Mouse (Mus musculus): ENCODE results near the gene Zc2hc1b. TPM values are rescaled to one million over a fixed set of nuclear protein-coding genes. Genes with fewer than 3 reads are reported as not detected.

The Zc2hc1b gene
- polyA plus RNA-seq, 1 experiment from 2014 or later: not detected

DNA sequence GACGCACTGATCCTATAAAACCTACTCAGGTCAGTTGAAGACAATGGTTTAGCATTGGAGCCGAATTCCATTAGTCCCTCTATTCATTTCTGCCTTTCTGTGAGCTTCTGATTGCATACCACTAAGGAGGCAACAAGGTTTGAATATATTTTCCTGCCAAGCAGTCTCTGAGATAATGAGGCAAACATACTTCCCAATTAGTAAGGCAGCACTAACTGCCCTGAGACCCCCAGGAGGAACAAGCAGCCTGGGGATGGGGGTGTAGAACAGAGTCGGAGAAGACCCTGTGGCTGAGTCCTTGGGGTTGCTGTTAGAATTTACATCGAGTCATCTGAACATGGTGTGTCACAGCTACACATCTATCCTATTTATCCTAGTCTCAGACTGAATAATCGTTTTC, 22.4 kb downstream of the Zc2hc1b start:
- Histone ChIP-seq H3K4me2 (ENCODE audit: low read depth, low read length) (no peak overlapping the region), H3K27me3 (ENCODE audit: control insufficient read depth, insufficient read depth, low read depth, low read length) (no peaks in the 10 kb centered on the region), H3K9me3 (ENCODE audit: control insufficient read depth, low read length) (no peaks in the 10 kb centered on the region), H3K4me1 (replicated peaks; ENCODE audit: control insufficient read depth, insufficient read depth, low read length) (no peaks in the 10 kb centered on the region; the same call in 1 of the 2 replicates), H3K27ac (ENCODE audit: low read length) (no peak overlapping the region), H3K4me3 (ENCODE audit: low read length) (no peak overlapping the region), H3K36me3 (ENCODE audit: control insufficient read depth, insufficient read depth, low read length) (no peaks in the 10 kb centered on the region), H3K9ac (ENCODE audit: low read length) (no peak overlapping the region)
- 82% methylated on average over 5 of the region's 5 CpGs for WGBS
- ATAC-seq (ENCODE audit: low read depth): no peak

DNA sequence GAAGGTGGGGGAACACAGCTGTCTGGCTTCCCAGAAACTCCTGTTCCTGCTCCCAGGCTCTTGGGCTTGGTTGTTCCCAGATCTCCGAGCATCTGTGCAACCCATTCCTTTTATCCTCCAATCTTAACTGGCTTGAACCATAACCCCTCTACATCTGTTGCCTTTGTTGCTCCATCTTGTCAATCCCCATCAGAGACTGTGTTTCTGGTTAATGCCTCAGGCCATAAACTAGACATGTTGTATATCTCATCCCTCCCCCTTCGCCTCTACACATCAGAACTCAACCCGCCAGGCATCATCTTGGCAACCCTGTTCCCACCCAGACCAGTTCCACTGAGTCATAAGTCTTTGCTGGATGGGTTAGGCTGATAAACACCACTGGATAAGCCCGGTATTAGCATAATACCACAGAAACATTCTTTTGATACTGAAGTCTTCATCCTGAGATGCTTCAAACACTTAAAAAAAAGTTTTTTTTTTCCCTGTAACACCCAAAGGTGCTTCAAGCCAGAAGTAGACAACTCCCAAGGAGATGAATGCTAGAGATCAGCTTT, 24.9 kb downstream of the Zc2hc1b start:
- no peak for ATAC-seq (ENCODE audit: low read depth)
- H3K4me3 ChIP-seq (ENCODE audit: low read length): no peak overlapping the region
- no peaks in the 10 kb centered on the region for H3K36me3 ChIP-seq (ENCODE audit: control insufficient read depth, insufficient read depth, low read length)
- H3K4me1 ChIP-seq (replicated peaks; ENCODE audit: control insufficient read depth, insufficient read depth, low read length): no peaks in the 10 kb centered on the region; the same call in 1 of the 2 replicates
- 87% methylated on average over 4 of the region's 4 CpGs for WGBS
- H3K9me3 ChIP-seq (ENCODE audit: control insufficient read depth, low read length): no peaks in the 10 kb centered on the region
- H3K9ac ChIP-seq (ENCODE audit: low read length): no peak overlapping the region
- H3K27me3 ChIP-seq (ENCODE audit: control insufficient read depth, insufficient read depth, low read depth, low read length): no peaks in the 10 kb centered on the region
- H3K27ac ChIP-seq (ENCODE audit: low read length): no peak overlapping the region
- H3K4me2 ChIP-seq (ENCODE audit: low read depth, low read length): no peak overlapping the region

DNA sequence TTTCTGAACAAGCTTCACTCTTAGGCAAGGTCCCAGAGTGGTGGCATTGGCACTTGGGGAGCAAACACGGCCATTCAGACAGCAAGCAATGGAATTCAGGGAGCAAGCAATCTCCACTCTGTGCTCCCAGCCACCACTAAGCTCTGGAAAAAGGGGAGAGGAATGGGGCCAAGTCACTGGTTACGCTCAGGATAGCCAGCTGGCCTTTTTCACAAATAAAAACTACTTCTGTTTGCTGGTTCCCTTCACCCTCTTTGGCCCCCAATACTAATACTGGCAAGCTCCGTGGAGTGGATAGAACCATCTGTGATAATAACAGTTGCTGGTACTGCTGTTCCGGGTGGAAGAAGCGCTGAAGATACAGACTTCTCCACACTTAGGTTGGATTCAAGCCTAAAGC, 26.5 kb downstream of the Zc2hc1b start:
- 51% methylated on average over 5 of the region's 5 CpGs for WGBS
- peak overlapping the region; percentile 23 for H3K27ac ChIP-seq (ENCODE audit: low read length)
- peak; percentile 81 for ATAC-seq (ENCODE audit: low read depth)
- H3K4me3 ChIP-seq (ENCODE audit: low read length): no peak overlapping the region
- no peaks in the 10 kb centered on the region for H3K9me3 ChIP-seq (ENCODE audit: control insufficient read depth, low read length)
- no peak overlapping the region for H3K9ac ChIP-seq (ENCODE audit: low read length)
- H3K4me2 ChIP-seq (ENCODE audit: low read depth, low read length): no peak overlapping the region
- no peaks in the 10 kb centered on the region for H3K36me3 ChIP-seq (ENCODE audit: control insufficient read depth, insufficient read depth, low read length)
- H3K27me3 ChIP-seq (ENCODE audit: control insufficient read depth, insufficient read depth, low read depth, low read length): no peaks in the 10 kb centered on the region
- no peaks in the 10 kb centered on the region; the same call in 1 of the 2 replicates for H3K4me1 ChIP-seq (replicated peaks; ENCODE audit: control insufficient read depth, insufficient read depth, low read length)

DNA sequence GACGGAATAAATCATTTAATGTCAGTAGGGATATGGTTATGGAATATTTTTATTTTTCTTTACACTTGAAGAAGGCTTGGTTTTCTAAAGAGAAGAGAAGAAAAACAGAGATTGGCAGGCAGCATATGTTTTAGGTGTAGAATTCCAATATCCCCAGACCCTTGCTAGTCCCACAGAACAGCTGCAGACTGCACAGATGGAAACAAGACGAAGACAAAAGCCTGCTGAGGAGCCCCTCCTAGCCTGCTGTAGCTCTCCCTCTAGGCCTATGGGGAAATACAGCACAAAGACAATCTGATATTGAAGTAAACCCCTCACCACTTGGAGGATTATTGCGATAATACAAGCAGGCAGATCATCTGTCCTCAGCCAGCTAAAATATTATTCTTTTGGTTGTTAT, 27.4 kb downstream of the Zc2hc1b start:
- ATAC-seq (ENCODE audit: low read depth): no peak
- no peaks in the 10 kb centered on the region; the same call in 1 of the 2 replicates for H3K4me1 ChIP-seq (replicated peaks; ENCODE audit: control insufficient read depth, insufficient read depth, low read length)
- H3K4me2 ChIP-seq (ENCODE audit: low read depth, low read length): no peak overlapping the region
- H3K9me3 ChIP-seq (ENCODE audit: control insufficient read depth, low read length): no peaks in the 10 kb centered on the region
- no peaks in the 10 kb centered on the region for H3K27me3 ChIP-seq (ENCODE audit: control insufficient read depth, insufficient read depth, low read depth, low read length)
- WGBS: 68% methylated on average over 3 of the region's 3 CpGs
- H3K36me3 ChIP-seq (ENCODE audit: control insufficient read depth, insufficient read depth, low read length): no peaks in the 10 kb centered on the region
- H3K4me3 ChIP-seq (ENCODE audit: low read length): no peak overlapping the region
- H3K9ac ChIP-seq (ENCODE audit: low read length): no peak overlapping the region
- no peak overlapping the region for H3K27ac ChIP-seq (ENCODE audit: low read length)

DNA sequence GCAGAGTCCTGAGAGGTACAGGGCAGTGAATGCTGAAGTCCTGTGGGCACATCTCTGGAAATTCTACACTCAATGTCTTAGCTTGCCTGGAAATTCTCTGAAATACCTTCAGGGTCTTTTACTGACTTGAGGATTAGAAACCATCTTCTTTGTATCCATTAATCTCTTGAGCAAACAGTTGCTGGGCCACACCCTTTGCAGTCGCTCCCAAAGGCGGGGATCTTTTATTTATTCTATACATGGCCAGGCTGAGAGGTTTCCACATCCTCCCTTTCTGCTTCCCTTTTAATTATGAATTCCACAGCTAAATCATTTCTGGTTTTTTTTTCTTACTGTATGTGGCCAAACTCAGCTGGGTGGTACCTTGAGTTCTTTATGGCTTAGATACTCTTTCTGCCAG, 37.4 kb downstream of the Zc2hc1b start:
- Histone ChIP-seq H3K4me1 (replicated peaks; ENCODE audit: control insufficient read depth, insufficient read depth, low read length) (no peaks in the 10 kb centered on the region; the same call in 1 of the 2 replicates), H3K9me3 (ENCODE audit: control insufficient read depth, low read length) (no peaks in the 10 kb centered on the region), H3K27me3 (ENCODE audit: control insufficient read depth, insufficient read depth, low read depth, low read length) (no peaks in the 10 kb centered on the region), H3K4me3 (ENCODE audit: low read length) (no peak overlapping the region), H3K4me2 (ENCODE audit: low read depth, low read length) (no peak overlapping the region), H3K36me3 (ENCODE audit: control insufficient read depth, insufficient read depth, low read length) (no peaks in the 10 kb centered on the region), H3K9ac (ENCODE audit: low read length) (no peak overlapping the region), H3K27ac (ENCODE audit: low read length) (no peak overlapping the region)
- WGBS: 36% methylated on average over 2 of the region's 2 CpGs
- no peak for ATAC-seq (ENCODE audit: low read depth)

DNA sequence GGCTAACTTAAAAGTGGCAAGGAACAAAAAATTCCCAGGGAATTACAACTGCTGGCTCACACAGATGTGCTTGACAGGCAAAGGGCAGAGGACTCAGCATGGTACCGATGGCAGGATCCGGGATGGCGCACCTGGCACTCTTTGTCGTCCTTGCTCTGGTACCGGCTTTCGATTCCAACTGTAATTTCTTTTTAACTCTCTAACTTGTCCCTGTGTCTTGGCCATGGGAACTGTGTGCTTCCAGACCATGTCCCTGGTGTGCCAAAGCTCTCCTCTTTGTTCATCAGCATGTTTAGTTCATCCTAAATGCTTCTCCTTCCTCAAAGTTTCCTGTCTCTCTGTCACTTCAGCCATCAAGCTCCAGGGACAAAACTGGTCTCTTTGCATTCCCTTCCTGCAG, 39.9 kb downstream of the Zc2hc1b start:
- 85% methylated on average over 6 of the region's 6 CpGs for WGBS
- no peak overlapping the region for H3K4me3 ChIP-seq (ENCODE audit: low read length)
- no peaks in the 10 kb centered on the region for H3K36me3 ChIP-seq (ENCODE audit: control insufficient read depth, insufficient read depth, low read length)
- no peak overlapping the region for H3K9ac ChIP-seq (ENCODE audit: low read length)
- H3K4me2 ChIP-seq (ENCODE audit: low read depth, low read length): no peak overlapping the region
- H3K4me1 ChIP-seq (replicated peaks; ENCODE audit: control insufficient read depth, insufficient read depth, low read length): no peaks in the 10 kb centered on the region; the same call in 1 of the 2 replicates
- no peak for ATAC-seq (ENCODE audit: low read depth)
- H3K27ac ChIP-seq (ENCODE audit: low read length): no peak overlapping the region
- H3K27me3 ChIP-seq (ENCODE audit: control insufficient read depth, insufficient read depth, low read depth, low read length): no peaks in the 10 kb centered on the region
- H3K9me3 ChIP-seq (ENCODE audit: control insufficient read depth, low read length): no peaks in the 10 kb centered on the region

DNA sequence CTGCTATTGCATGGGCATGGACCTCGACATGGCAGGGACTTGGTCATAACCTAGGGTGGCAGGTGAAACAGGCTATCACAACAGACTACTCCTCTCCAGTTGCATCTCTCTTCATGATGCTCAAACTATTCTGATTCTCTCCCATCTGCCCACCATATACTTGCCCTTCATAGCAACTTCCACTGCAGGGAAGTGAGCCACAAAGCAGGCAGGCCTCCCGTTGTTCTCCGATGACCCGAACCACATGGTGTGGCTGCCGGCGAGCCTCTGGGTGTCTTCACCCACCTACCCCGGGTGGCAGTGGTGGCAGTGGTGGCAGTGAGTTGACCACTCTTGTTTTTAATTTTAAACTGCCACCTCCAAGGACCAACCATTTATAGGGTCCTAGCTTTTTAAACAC, 42.1 kb downstream of the Zc2hc1b start:
- no peaks in the 10 kb centered on the region for H3K27me3 ChIP-seq (ENCODE audit: control insufficient read depth, insufficient read depth, low read depth, low read length)
- ATAC-seq (ENCODE audit: low read depth): no peak
- WGBS: 90% methylated on average over 7 of the region's 7 CpGs

DNA sequence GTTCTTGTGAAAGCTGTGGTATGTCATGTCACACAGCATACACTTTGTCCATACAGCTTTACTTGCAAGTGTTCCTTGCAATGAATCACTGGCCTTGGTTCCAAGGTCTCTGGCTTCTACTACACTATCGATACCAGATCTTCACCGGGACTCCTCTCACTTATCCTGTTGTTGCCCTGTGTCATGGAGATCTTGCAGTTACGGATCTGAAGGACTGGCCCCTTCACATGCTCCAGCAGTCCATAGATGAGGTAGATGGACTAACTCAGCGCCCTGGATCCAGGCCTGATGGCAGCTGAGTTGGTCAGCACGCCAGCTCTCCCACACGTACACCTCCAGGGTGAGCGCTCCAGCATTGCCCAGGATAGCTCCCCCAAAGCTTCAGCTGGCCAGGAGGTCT, 42.5 kb downstream of the Zc2hc1b start:
- Histone ChIP-seq H3K27ac (ENCODE audit: low read length) (no peak overlapping the region), H3K4me1 (replicated peaks; ENCODE audit: control insufficient read depth, insufficient read depth, low read length) (no peaks in the 10 kb centered on the region; the same call in 1 of the 2 replicates), H3K9ac (ENCODE audit: low read length) (no peak overlapping the region), H3K9me3 (ENCODE audit: control insufficient read depth, low read length) (no peaks in the 10 kb centered on the region), H3K4me3 (ENCODE audit: low read length) (no peak overlapping the region), H3K36me3 (ENCODE audit: control insufficient read depth, insufficient read depth, low read length) (no peaks in the 10 kb centered on the region), H3K4me2 (ENCODE audit: low read depth, low read length) (no peak overlapping the region), H3K27me3 (ENCODE audit: control insufficient read depth, insufficient read depth, low read depth, low read length) (no peaks in the 10 kb centered on the region)
- no peak for ATAC-seq (ENCODE audit: low read depth)
- WGBS: 92% methylated on average over 7 of the region's 7 CpGs

More for the DNA sequence above, 42.1 kb downstream of the Zc2hc1b start:
- no peaks in the 10 kb centered on the region for H3K9me3 ChIP-seq (ENCODE audit: control insufficient read depth, low read length)
- no peak overlapping the region for H3K27ac ChIP-seq (ENCODE audit: low read length)
- H3K4me3 ChIP-seq (ENCODE audit: low read length): no peak overlapping the region
- no peaks in the 10 kb centered on the region; the same call in 1 of the 2 replicates for H3K4me1 ChIP-seq (replicated peaks; ENCODE audit: control insufficient read depth, insufficient read depth, low read length)
- no peak overlapping the region for H3K9ac ChIP-seq (ENCODE audit: low read length)
- no peaks in the 10 kb centered on the region for H3K36me3 ChIP-seq (ENCODE audit: control insufficient read depth, insufficient read depth, low read length)
- H3K4me2 ChIP-seq (ENCODE audit: low read depth, low read length): no peak overlapping the region

DNA sequence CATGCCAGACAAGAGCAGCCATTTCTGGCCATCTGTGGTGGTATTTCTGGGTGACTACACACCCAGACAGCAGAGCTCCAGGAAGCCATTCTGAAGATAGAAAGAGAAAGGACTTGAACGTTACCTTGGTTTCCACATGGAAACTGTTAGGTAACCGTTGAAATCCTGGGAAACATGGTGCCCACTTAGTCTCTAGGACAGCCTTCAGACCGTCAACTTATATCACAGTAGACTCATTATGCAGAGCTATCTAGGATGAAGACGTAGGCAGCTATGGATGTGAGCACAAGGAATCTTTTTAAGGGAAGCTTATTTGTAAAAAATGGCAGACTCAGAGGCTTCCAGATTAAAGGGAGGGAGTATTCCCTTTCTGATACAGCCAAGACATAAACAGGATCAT, 44.0 kb downstream of the Zc2hc1b start:
- no peaks in the 10 kb centered on the region for H3K36me3 ChIP-seq (ENCODE audit: control insufficient read depth, insufficient read depth, low read length)
- WGBS: 82% methylated on average over 4 of the region's 4 CpGs
- H3K27ac ChIP-seq (ENCODE audit: low read length): no peak overlapping the region
- H3K4me3 ChIP-seq (ENCODE audit: low read length): no peak overlapping the region
- H3K4me2 ChIP-seq (ENCODE audit: low read depth, low read length): no peak overlapping the region
- H3K9me3 ChIP-seq (ENCODE audit: control insufficient read depth, low read length): no peaks in the 10 kb centered on the region
- H3K9ac ChIP-seq (ENCODE audit: low read length): no peak overlapping the region
- H3K4me1 ChIP-seq (replicated peaks; ENCODE audit: control insufficient read depth, insufficient read depth, low read length): no peaks in the 10 kb centered on the region; the same call in 1 of the 2 replicates
- ATAC-seq (ENCODE audit: low read depth): no peak
- no peaks in the 10 kb centered on the region for H3K27me3 ChIP-seq (ENCODE audit: control insufficient read depth, insufficient read depth, low read depth, low read length)

DNA sequence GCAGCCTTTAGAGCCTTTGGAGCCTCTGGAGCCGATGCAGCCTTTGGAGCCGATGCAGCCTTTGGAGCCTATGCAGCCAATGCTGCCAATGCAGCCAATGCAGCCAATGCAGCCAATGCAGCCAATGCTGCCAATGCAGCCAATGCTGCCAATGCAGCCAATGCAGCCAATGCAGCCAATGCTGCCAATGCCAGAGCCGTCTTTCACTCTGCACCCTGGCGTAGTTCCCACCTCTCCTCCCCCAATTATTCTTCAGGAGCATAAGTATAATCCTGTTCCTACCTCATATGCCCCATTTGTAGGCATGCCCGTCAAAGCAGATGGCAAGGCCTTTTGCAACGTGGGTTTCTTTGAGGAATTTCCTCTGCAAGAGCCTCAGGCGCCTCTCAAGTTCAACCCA, 49.9 kb downstream of the Zc2hc1b start:
- no peaks in the 10 kb centered on the region for H3K9me3 ChIP-seq (ENCODE audit: control insufficient read depth, low read length)
- ATAC-seq (ENCODE audit: low read depth): no peak
- no peak overlapping the region for H3K27ac ChIP-seq (ENCODE audit: low read length)
- 89% methylated on average over 7 of the region's 7 CpGs for WGBS
- no peak overlapping the region for H3K4me2 ChIP-seq (ENCODE audit: low read depth, low read length)
- no peaks in the 10 kb centered on the region for H3K27me3 ChIP-seq (ENCODE audit: control insufficient read depth, insufficient read depth, low read depth, low read length)
- no peaks in the 10 kb centered on the region for H3K4me1 ChIP-seq (replicated peaks; ENCODE audit: control insufficient read depth, insufficient read depth, low read length)
- no peak overlapping the region for H3K9ac ChIP-seq (ENCODE audit: low read length)
- H3K4me3 ChIP-seq (ENCODE audit: low read length): no peak overlapping the region
- H3K36me3 ChIP-seq (ENCODE audit: control insufficient read depth, insufficient read depth, low read length): peaks cover 19% of the 10 kb centered on the region

Measured in lung, embryonic 16.5 days (tissue).